Mouse (Mus musculus): ENCODE measurements around the gene Nmral1. TPM values are rescaled to one million over a fixed set of nuclear protein-coding genes. Genes with fewer than 3 reads are reported as not detected.

Gene Nmral1
- 9.1 TPM for polyA plus RNA-seq (2014; fragmentation: Illumina TruSeq; extraction: RNeasy Lipid Tissue Mini Kit (QIAGEN cat#74804); ENCODE audit: low read depth, low replicate concordance)

GRCm38 (mm10) chr16:4718753-4719518 lies at the start of gene Nmral1:
Nmral1 (minus strand) TSS chr16:4719356.

GRCm38 (mm10) chr16:4725780-4726527 lies 6.8 kb upstream of the Nmral1 start, which contains the start of gene Hmox2:
Hmox2 (plus strand) TSS chr16:4726361.

DNA sequence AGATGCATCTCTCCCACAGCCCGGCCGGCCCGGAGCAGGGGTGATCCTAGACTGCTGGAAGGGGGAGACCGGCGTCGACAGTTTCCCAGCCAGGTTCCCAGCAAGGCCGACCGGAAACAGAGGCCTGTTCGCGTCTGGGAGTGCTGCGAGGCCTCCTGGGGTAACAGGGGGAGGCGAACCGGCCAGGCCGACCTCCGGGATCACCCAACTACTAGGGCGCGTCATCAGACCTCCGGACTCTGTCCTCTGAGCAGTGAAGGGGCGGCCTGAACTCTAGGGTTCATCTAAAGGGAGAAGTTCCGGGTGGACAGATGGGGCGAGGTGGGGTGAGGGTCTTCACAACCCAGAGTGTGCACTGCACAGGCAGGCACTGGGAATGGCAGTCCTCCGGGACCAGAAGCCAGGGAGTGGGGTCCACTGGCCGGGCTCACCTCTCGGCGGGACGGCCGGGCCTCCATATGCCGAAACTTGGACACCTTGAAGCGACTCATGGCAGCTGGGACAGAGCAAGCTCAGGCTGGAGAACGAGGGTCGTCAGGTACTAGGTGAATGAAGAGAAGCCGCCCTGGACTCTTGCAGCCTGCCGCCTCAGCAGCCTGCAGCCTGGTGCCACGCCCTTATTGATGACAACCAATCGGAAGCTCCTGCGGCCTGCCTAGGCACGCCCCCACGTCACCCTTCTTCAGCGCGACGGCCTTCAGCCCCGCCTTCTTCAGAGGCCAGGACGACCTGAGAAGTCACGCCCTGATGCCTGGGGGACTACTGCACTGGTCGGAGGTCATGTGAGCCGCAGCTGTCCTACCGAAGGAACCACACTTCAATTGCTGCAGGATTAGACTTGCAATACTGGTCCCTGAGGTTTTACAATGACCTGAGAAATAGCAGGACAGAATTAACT lies 39.8 kb downstream of the Nmral1 start, which contains the start of gene Coro7:
Gene Coro7, minus strand, starts transcription at position 657 of the 898 bp plus-strand sequence.

Other genes starting within 250 kb of the Nmral1 start
- gene Srl, start 177.5 kb downstream of the Nmral1 start, polyA plus RNA-seq (2014; fragmentation: Illumina TruSeq; extraction: RNeasy Lipid Tissue Mini Kit (QIAGEN cat#74804); ENCODE audit: low read depth, low replicate concordance), result 4.3 TPM
- 4.5 TPM for gene Tfap4, start 159.5 kb downstream of the Nmral1 start, polyA plus RNA-seq (2014; fragmentation: Illumina TruSeq; extraction: RNeasy Lipid Tissue Mini Kit (QIAGEN cat#74804); ENCODE audit: low read depth, low replicate concordance)
- gene Glis2, start 124.6 kb downstream of the Nmral1 start, polyA plus RNA-seq (2014; fragmentation: Illumina TruSeq; extraction: RNeasy Lipid Tissue Mini Kit (QIAGEN cat#74804); ENCODE audit: low read depth, low replicate concordance), result 14.7 TPM
- 63.5 TPM for gene Pam16, start 94.4 kb downstream of the Nmral1 start, polyA plus RNA-seq (2014; fragmentation: Illumina TruSeq; extraction: RNeasy Lipid Tissue Mini Kit (QIAGEN cat#74804); ENCODE audit: low read depth, low replicate concordance)
- 20.9 TPM for gene Vasn, start 79.4 kb downstream of the Nmral1 start, polyA plus RNA-seq (2014; fragmentation: Illumina TruSeq; extraction: RNeasy Lipid Tissue Mini Kit (QIAGEN cat#74804); ENCODE audit: low read depth, low replicate concordance)
- 41.8 TPM for gene Dnaja3, start 79.4 kb downstream of the Nmral1 start, polyA plus RNA-seq (2014; fragmentation: Illumina TruSeq; extraction: RNeasy Lipid Tissue Mini Kit (QIAGEN cat#74804); ENCODE audit: low read depth, low replicate concordance)
- 39.4 TPM for gene Coro7, start 39.6 kb downstream of the Nmral1 start, polyA plus RNA-seq (2014; fragmentation: Illumina TruSeq; extraction: RNeasy Lipid Tissue Mini Kit (QIAGEN cat#74804); ENCODE audit: low read depth, low replicate concordance)
- 87.0 TPM for gene Hmox2, start 7.0 kb upstream of the Nmral1 start, polyA plus RNA-seq (2014; fragmentation: Illumina TruSeq; extraction: RNeasy Lipid Tissue Mini Kit (QIAGEN cat#74804); ENCODE audit: low read depth, low replicate concordance)
- gene Cdip1, start 70.9 kb upstream of the Nmral1 start, polyA plus RNA-seq (2014; fragmentation: Illumina TruSeq; extraction: RNeasy Lipid Tissue Mini Kit (QIAGEN cat#74804); ENCODE audit: low read depth, low replicate concordance), result 65.2 TPM
- gene 4930562C15Rik, start 116.1 kb upstream of the Nmral1 start, polyA plus RNA-seq (2014; fragmentation: Illumina TruSeq; extraction: RNeasy Lipid Tissue Mini Kit (QIAGEN cat#74804); ENCODE audit: low read depth, low replicate concordance), result 1.3 TPM
- gene Ubald1, start 161.0 kb upstream of the Nmral1 start, polyA plus RNA-seq (2014; fragmentation: Illumina TruSeq; extraction: RNeasy Lipid Tissue Mini Kit (QIAGEN cat#74804); ENCODE audit: low read depth, low replicate concordance), result 62.1 TPM
- 80.9 TPM for gene Mgrn1, start 166.9 kb upstream of the Nmral1 start, polyA plus RNA-seq (2014; fragmentation: Illumina TruSeq; extraction: RNeasy Lipid Tissue Mini Kit (QIAGEN cat#74804); ENCODE audit: low read depth, low replicate concordance)
- gene Nudt16l1, start 219.4 kb upstream of the Nmral1 start, polyA plus RNA-seq (2014; fragmentation: Illumina TruSeq; extraction: RNeasy Lipid Tissue Mini Kit (QIAGEN cat#74804); ENCODE audit: low read depth, low replicate concordance), result 55.2 TPM
- 37.2 TPM for gene Anks3, start 244.8 kb upstream of the Nmral1 start, polyA plus RNA-seq (2014; fragmentation: Illumina TruSeq; extraction: RNeasy Lipid Tissue Mini Kit (QIAGEN cat#74804); ENCODE audit: low read depth, low replicate concordance)